ENCODE assay signal across 8 mouse cellular contexts in genomic region chr3:41182036-41182899, GRCm38 (mm10).
DNase-seq lines count a peak whose midpoint lies in the region; ATAC-seq and TF ChIP-seq lines count a peak whose summit lies in the region.

No protein-coding gene starts in this region.

- no peak; the same call in 1 of the 2 replicates for ATAC-seq in embryonic facial prominence, embryonic 13.5 days (ENCODE audit: insufficient number of reproducible peaks, insufficient read depth, low FRiP score, low TSS enrichment, low read depth)
- peak; percentile 62; the same call in 1 of the 2 replicates for ATAC-seq in limb, embryonic 11.5 days (ENCODE audit: insufficient number of reproducible peaks, low FRiP score, low TSS enrichment, low read depth)
- peak; percentile 96 for ATAC-seq in midbrain, embryonic 15.5 days (replicated peaks)

- TF ChIP-seq CTCF in heart, adult 2 months (IDR thresholded peaks at IDR 0.05): no peak; the same call in 1 of the 2 replicates
- peak; percentile 89 for TF ChIP-seq CTCF in kidney, adult 2 months (conservative IDR thresholded peaks at IDR 0.05; ENCODE audit: insufficient read depth, insufficient read length, low read depth, low read length)
- peak; percentile 70; the same call in 1 of the 2 replicates for TF ChIP-seq CTCF in spleen, adult 2 months (IDR thresholded peaks at IDR 0.05; ENCODE audit: extremely low read depth, insufficient read depth, insufficient read length, insufficient replicate concordance)

- no peak for TF ChIP-seq POLR2A in heart, adult 2 months (IDR thresholded peaks at IDR 0.05; ENCODE audit: insufficient read depth, low read depth, low read length)
- no peak for TF ChIP-seq POLR2A in kidney, adult 2 months (IDR thresholded peaks at IDR 0.05; ENCODE audit: low read depth, low read length)
- no peak for TF ChIP-seq POLR2A in spleen, adult 2 months (IDR thresholded peaks at IDR 0.05; ENCODE audit: low read depth, low read length)

- no peak overlapping the region for H3K27ac ChIP-seq in embryonic facial prominence, embryonic 13.5 days
- peak overlapping the region; percentile 1; the same call in 1 of the 2 replicates for H3K27ac ChIP-seq in heart, adult 2 months
- H3K27ac ChIP-seq in kidney, adult 2 months (ENCODE audit: insufficient read depth, low read depth, low read length): no peak overlapping the region
- H3K27ac ChIP-seq in limb, embryonic 11.5 days (replicated peaks; ENCODE audit: low read depth, low read length): no peak overlapping the region
- no peak overlapping the region for H3K27ac ChIP-seq in midbrain, embryonic 15.5 days
- H3K27ac ChIP-seq in spleen, adult 2 months (ENCODE audit: insufficient read depth, low read length): no peak overlapping the region

- 0 out of 2 replicates have a peak, but pooled peaks have one; percentile 54 for TF ChIP-seq EP300 in heart, adult 2 months (IDR thresholded peaks at IDR 0.05; ENCODE audit: insufficient read depth, low read depth, low read length)

- peaks cover 9% of the 10 kb centered on the region; the same call in 1 of the 2 replicates for H3K4me1 ChIP-seq in embryonic facial prominence, embryonic 13.5 days
- no peaks in the 10 kb centered on the region for H3K4me1 ChIP-seq in heart, adult 2 months (ENCODE audit: control insufficient read depth, insufficient read depth, low read length)
- no peaks in the 10 kb centered on the region for H3K4me1 ChIP-seq in kidney, adult 2 months (ENCODE audit: control insufficient read depth, insufficient read depth, low read length)
- no peaks in the 10 kb centered on the region for H3K4me1 ChIP-seq in limb, embryonic 11.5 days (ENCODE audit: control insufficient read depth, insufficient read depth, low read length)
- peaks cover 3% of the 10 kb centered on the region for H3K4me1 ChIP-seq in midbrain, embryonic 15.5 days
- no peaks in the 10 kb centered on the region for H3K4me1 ChIP-seq in spleen, adult 2 months (ENCODE audit: control insufficient read depth, insufficient read depth, insufficient read length)

- WGBS in embryonic facial prominence, embryonic 13.5 days: 49% methylated on average over 15 of the region's 15 CpGs
- WGBS in heart, adult 2 months: 44% methylated on average over 15 of the region's 15 CpGs
- WGBS in kidney, adult 2 months: 39% methylated on average over 15 of the region's 15 CpGs
- 53% methylated on average over 15 of the region's 15 CpGs for WGBS in limb, embryonic 11.5 days
- WGBS in midbrain, embryonic 15.5 days: 58% methylated on average over 15 of the region's 15 CpGs
- WGBS in spleen, adult 2 months: 56% methylated on average over 15 of the region's 15 CpGs

- no peaks in the 10 kb centered on the region for H3K79me2 ChIP-seq in heart, adult 2 months (replicated peaks; ENCODE audit: control insufficient read depth, insufficient read depth, low read length)

- H3K27me3 ChIP-seq in embryonic facial prominence, embryonic 13.5 days: no peaks in the 10 kb centered on the region
- H3K27me3 ChIP-seq in heart, adult 2 months (ENCODE audit: control insufficient read depth, insufficient read depth, low read length): no peaks in the 10 kb centered on the region
- no peaks in the 10 kb centered on the region for H3K27me3 ChIP-seq in kidney, adult 2 months (replicated peaks; ENCODE audit: control insufficient read depth, insufficient read depth, low read length)
- no peaks in the 10 kb centered on the region for H3K27me3 ChIP-seq in limb, embryonic 11.5 days (ENCODE audit: control insufficient read depth, insufficient read depth, low read length)
- H3K27me3 ChIP-seq in midbrain, embryonic 15.5 days (replicated peaks): no peaks in the 10 kb centered on the region
- H3K27me3 ChIP-seq in spleen, adult 2 months (ENCODE audit: control insufficient read depth, insufficient read depth, low read length): no peaks in the 10 kb centered on the region

- no peak overlapping the region for H3K4me2 ChIP-seq in embryonic facial prominence, embryonic 13.5 days
- no peak overlapping the region for H3K4me2 ChIP-seq in limb, embryonic 11.5 days (ENCODE audit: low read depth, severe bottlenecking)
- H3K4me2 ChIP-seq in midbrain, embryonic 15.5 days: no peak overlapping the region; the same call in 1 of the 2 replicates

- no peaks in the 10 kb centered on the region for H3K36me3 ChIP-seq in embryonic facial prominence, embryonic 13.5 days
- H3K36me3 ChIP-seq in heart, adult 2 months (ENCODE audit: control insufficient read depth, insufficient read depth, low read length): no peaks in the 10 kb centered on the region
- H3K36me3 ChIP-seq in kidney, adult 2 months (ENCODE audit: control insufficient read depth, insufficient read depth, low read length): no peaks in the 10 kb centered on the region
- no peaks in the 10 kb centered on the region for H3K36me3 ChIP-seq in limb, embryonic 11.5 days (ENCODE audit: control insufficient read depth, insufficient read depth, low read length)
- H3K36me3 ChIP-seq in midbrain, embryonic 15.5 days (replicated peaks): no peaks in the 10 kb centered on the region
- H3K36me3 ChIP-seq in spleen, adult 2 months (ENCODE audit: control insufficient read depth, insufficient read depth, low read length): no peaks in the 10 kb centered on the region

- peak; percentile 67 for DNase-seq in 3134 (ENCODE audit: extremely low read depth, insufficient read length, low spot score)
- peak; percentile 87 to 89 for DNase-seq in adrenal gland, postnatal 36 days
- DNase-seq in heart, adult 2 months: peak; percentile 80 to 83
- peak; percentile 88 for DNase-seq in kidney, adult 2 months
- DNase-seq in limb, embryonic 11.5 days (ENCODE audit: low spot score): peak; percentile 86
- DNase-seq in spleen, adult 2 months (ENCODE audit: low read depth in 1 of 2, low spot score in 2 of 2): peak; percentile 18 to 57

- H3K4me3 ChIP-seq in embryonic facial prominence, embryonic 13.5 days: no peak overlapping the region
- H3K4me3 ChIP-seq in heart, adult 2 months: no peak overlapping the region
- no peak overlapping the region for H3K4me3 ChIP-seq in kidney, adult 2 months (ENCODE audit: insufficient read depth, low read depth, low read length)
- H3K4me3 ChIP-seq in limb, embryonic 11.5 days (ENCODE audit: low read depth, low read length): no peak overlapping the region
- no peak overlapping the region for H3K4me3 ChIP-seq in midbrain, embryonic 15.5 days
- H3K4me3 ChIP-seq in spleen, adult 2 months (ENCODE audit: extremely low read depth, insufficient read depth, insufficient read length): no peak overlapping the region

- intact Hi-C loops in heart, adult 2 months (cut with DNase I): loop anchor here (5.0 kb wide), 4 partner anchors 45 to 410 kb away; no protein-coding TSS in a partner anchor

- 0 out of 2 replicates have a peak overlapping the region, but pooled peaks have one; percentile 22 for H3K9ac ChIP-seq in embryonic facial prominence, embryonic 13.5 days
- no peak overlapping the region for H3K9ac ChIP-seq in heart, adult 2 months (ENCODE audit: low read depth, low read length)
- no peak overlapping the region for H3K9ac ChIP-seq in limb, embryonic 11.5 days (ENCODE audit: low read length)
- H3K9ac ChIP-seq in midbrain, embryonic 15.5 days: no peak overlapping the region

- no peaks in the 10 kb centered on the region for H3K9me3 ChIP-seq in embryonic facial prominence, embryonic 13.5 days
- no peaks in the 10 kb centered on the region for H3K9me3 ChIP-seq in limb, embryonic 11.5 days (ENCODE audit: control insufficient read depth, low read length)
- H3K9me3 ChIP-seq in midbrain, embryonic 15.5 days: no peaks in the 10 kb centered on the region

Comparison
In these comparisons a context has a peak if more than half of its experiments do, and no peak if none do; other contexts are left out.
1. DNase-seq: peak in every context shown above with its lines; median percentile 88 in adrenal gland, postnatal 36 days; 88 in kidney, adult 2 months; 86 in limb, embryonic 11.5 days; 82 in heart, adult 2 months; 67 in 3134; 38 in spleen, adult 2 months.